Mouse (Mus musculus): Measurements from ENCODE around the gene Plekhg2.

The Plekhg2 gene

DNA sequence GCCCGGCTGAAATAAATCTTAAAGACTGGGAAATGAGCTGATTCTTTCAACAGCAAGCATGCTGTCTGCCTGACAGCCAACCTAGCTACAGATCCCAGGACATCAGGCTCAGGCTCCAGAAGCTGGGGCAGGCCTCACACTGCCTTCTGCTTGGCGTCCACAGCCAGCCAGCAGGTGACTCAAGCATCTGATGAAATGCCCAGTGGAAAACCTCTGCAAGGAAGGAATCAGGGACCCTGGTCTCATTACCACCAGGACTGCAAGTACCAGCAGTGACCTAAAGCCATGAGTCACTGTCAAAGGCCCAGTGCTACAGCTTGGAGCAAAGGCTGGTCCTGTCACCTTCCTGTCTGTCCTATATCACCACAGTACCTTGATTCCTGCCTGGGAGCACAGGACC is 36.9 kb downstream of the Plekhg2 start:
- DNase-seq (ENCODE audit: low spot score) = no peak

DNA sequence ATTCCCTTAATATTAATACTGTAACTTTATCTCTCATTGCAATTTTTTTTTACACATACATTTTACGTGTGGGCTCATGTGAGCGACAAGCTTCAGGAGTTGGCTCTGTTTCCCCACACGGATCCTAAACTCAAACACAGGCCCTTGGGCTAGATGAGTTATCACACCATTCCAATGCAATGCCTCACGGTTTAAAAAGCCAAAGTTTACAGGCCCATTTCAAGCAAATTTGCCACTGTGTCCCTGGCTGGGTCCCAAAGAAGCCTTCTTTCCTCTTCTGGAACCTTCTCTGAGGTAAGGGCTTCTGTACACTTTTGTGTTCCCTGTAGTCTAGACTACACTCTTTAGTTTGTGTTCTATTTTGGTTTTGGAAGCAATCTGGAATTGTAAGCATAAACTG is 37.9 kb downstream of the Plekhg2 start:
- DNase-seq (ENCODE audit: low spot score) = no peak

DNA sequence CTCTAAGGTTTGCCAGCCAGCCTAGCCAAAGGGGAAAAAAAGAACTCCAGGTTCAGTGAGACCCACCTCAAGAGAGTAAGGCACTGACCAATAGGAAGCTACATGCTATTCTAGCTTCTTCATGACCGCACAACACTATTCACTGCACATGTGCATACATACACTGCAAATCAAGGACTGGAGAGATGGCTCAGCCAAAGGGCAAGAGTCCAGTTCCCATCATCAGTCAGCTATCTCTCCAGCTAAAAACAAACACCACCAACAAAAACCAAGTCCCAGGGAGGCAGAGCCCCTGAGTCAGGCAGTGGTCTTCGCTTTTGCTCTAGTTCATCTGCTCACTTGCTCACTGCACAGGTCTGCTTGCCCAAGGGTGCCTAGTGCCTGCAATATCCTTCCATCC is 44.1 kb downstream of the Plekhg2 start:
- DNase-seq (ENCODE audit: low spot score) = no peak

DNA sequence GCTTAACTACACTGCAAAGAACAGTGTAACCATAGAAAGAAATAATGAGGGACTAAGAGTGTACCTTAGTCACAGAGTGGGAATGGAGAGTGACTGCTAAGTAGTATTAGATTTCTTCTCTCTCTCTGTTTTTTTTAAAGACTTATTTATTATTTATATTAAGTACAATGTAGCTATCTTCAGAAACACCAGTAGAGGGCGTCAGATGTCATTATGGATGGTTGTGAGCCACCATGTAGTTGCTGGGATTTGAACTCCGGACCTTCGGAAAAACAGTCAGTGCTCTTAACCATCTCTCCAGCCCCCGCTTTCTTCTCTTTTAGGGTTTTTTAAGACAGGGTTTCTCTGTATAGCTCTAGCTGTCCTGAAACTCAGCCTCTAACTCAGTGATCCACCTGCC is 45.9 kb downstream of the Plekhg2 start:
- DNase-seq (ENCODE audit: low spot score) = no peak

DNA sequence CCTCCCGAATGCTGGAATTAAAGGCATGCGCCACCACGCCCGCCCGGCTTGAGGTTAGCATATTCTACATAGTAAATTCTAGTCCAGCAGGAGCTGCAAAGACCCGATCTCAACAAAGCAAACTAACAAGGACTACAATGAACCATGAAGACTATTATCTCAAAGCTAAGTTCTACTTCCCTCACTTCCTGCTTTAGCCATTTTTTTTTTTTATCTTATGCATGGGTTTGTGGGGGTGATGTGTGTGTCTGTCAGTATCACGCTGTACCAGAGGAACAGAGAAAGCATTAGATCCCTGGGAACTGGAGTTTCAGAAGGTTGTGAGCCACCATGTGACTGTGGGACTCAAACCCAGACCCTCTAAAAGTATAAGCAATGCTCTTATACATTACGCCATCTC is 47.1 kb downstream of the Plekhg2 start:
- DNase-seq (ENCODE audit: low spot score) = no peak

DNA sequence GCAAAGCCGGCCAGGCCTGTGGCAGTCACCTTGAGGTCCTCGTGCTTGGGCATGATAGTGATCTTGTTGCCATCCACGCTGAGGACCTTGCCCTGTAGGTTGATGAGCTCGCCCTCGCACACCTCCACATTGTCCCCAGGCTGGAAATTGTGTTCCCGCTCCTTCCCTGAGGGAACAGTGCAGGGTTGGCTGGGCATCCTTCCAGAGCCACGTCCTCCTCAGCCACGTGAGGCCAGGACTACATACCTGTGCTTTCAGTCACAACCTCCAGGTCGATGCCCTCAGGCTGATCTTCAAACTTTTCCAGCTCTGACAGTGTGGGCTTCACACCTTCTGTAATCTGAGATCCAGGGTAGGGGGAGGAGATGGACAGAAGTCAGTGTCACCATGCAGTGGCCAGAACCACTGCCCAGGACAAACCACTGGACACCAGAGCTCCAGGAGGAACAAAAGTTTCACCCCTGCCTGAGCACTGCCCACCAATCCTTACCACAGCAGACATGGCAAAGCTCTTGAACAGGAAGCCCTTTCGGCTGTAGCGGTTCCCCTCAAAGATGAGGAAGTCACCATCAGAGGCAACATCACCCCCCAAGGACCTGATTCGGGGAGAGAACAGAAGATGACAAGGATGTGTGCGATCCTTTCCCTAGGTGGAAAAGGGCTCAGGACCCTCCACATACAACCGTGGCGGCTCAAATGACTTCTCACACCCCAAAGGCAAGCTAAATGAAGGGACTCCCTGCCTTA is 50.3 kb downstream of the Plekhg2 start:
- no peak for DNase-seq (ENCODE audit: low spot score)

DNA sequence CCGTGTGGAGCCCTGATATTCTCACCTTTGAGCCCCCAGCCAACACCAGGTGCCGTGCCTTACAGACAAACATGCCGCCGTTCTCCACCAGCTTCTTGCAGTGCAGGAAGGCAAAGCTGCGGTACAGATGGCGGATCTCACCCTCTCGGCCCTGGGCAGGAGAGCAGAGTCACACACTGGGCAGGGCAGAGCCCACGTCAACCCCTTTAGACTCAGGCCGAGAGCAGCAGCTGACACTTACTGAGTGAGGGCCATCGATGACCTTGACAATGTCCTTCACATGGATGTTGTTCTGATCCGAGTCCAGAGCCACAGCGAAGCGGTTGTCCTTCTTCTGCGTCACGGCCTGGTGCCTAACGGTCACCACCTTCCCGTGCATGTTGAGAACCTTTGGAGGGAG is 53.7 kb downstream of the Plekhg2 start:
- DNase-seq (ENCODE audit: low spot score) = no peak

DNA sequence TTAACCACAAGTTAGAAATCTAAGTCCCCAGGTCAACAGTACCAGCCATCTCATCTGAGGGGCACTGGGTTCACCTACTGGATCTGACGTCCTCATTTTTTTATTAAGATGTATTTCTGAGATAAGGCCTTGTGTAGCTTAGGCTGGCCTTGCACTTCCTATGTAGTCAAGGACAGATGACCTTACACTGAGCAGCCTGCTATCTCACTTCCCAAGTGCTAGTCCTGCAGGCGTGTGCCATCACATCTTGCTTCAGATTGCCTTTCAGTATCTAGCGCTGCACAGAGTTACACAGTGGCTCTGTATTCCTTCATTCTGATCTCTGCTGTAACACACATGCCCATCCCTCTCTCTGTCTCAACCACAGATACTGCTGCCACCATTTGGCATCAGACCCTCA is 54.4 kb downstream of the Plekhg2 start:
- no peak for DNase-seq (ENCODE audit: low spot score)

DNA sequence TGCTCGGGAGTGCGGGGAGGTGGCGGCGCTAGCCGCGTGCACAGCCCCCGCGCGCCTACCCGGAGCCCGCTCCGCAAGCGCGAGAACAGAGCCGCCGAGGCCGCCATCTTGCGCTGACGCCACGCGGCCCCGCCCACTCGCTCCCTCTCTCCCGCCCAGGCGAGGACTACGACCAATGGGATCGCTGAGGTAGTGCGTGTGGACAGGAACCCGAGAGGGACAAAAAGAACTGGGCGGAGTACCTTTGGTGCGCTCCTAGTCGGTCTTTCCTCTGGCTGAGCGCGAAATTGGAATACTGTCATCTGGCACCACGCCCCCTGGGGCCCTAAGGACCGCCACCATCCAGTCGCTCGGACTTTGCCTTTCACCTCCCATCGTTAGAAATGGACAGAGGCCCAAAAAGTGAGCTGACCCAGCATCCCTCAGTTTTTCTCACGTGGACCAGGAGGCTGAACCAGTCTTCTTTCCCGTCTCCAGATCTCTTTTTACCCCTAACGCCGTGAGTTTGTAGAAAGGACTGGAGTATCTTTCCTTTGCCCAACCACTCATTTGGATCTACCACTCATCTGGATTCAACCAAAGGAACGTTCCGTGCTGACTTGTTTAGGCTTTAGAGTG is 60.4 kb downstream of the Plekhg2 start, which contains the start of gene Timm50:
Gene Timm50, minus strand, starts transcription at position 147 of the 618 bp plus-strand sequence.
- DNase-seq (ENCODE audit: low spot score) = peak; percentile 96

DNA sequence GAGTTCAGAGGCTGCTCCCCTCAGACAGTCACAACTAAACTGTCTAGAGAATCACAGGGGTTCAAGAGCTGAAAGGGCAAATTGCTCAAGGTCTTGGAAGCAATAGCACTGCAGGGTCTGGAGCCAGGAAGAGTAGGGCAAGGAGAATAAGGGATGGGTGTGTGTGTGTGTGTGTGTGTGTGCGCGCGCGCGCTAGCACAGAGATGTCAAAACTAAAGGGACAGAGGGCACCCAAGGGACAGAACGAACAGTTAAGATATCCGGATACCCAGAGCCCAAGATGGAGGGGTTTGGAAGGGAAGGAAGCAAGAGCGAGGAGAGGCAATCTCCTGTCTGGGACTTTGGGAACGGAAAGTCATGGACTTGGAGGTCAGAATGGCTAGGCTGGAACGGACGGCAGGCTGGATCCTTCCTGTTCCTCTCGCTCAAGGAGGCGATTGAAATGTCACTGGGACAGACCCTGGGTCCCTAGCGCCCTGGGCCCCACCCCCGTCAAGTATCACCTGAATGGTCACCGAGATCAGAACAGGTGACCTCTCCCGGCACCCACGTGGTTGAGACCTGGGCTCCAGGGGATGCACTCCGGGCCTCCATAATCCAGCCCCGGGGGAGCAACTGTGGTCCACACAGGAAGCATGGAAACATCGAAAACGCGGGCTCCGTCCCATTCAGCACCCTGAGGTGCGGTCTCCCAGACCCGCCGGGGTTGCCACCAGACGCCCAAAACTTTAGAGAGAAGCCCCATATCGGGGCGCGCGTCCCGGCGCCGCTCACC is 61.1 kb downstream of the Plekhg2 start:
- DNase-seq (ENCODE audit: low spot score) = no peak

DNA sequence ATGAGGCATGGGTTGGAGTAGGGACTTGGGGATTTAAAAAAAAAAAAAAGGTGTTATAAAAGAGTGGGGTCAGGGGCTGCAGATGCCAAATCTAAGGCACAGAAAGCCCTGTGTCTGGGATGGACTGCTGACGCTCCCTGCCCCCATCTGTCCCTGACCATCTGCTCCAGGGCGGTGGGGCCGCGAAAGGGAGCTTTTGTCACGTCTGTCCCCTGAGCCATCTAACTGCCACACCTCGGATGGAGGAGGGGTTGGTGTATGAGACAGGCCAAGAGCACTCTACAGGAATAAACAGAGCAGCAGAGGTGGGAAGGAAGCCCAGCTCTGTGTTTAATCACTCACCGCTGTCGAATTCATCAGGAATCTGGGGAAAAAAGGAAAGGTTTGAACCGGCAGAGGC is 62.7 kb downstream of the Plekhg2 start:
- no peak for DNase-seq (ENCODE audit: low spot score)
